ENCODE assay signal across 12 mouse cellular contexts in genomic region chr2:152359616-152360015, GRCm38 (mm10). TPM values are rescaled to one million over a fixed set of nuclear protein-coding genes. Genes with fewer than 3 reads are reported as not detected.
DNase-seq lines count a peak whose midpoint lies in the region; ATAC-seq lines count a peak whose summit lies in the region.
"Had no signal": no experiment of that assay in that cellular context is flagged by ENCODE, and none has a peak within 500 bp of the region (broad histone marks: within the 10 kb centered on the region; RNA-seq: fewer than 3 reads in every experiment).

No protein-coding gene starts in this region.

- H3K9me3 ChIP-seq in liver, embryonic 11.5 days (ENCODE audit: control insufficient read depth, low read length) = no peaks in the 10 kb centered on the region
- H3K9me3 ChIP-seq: embryonic facial prominence, embryonic 15.5 days; hindbrain, embryonic 15.5 days; neural tube, embryonic 12.5 days had no signal

- 48% methylated on average over 5 of the region's 5 CpGs for WGBS in liver, embryonic 11.5 days

- no peak overlapping the region for H3K4me3 ChIP-seq in liver, embryonic 11.5 days (ENCODE audit: low read depth, low read length)
- H3K4me3 ChIP-seq: embryonic facial prominence, embryonic 15.5 days; hindbrain, embryonic 15.5 days; neural tube, embryonic 12.5 days had no signal

- no peak overlapping the region for H3K9ac ChIP-seq in liver, embryonic 11.5 days (ENCODE audit: low read depth, low read length)
- H3K9ac ChIP-seq: embryonic facial prominence, embryonic 15.5 days; hindbrain, embryonic 15.5 days; neural tube, embryonic 12.5 days had no signal

- H3K27ac ChIP-seq in liver, embryonic 11.5 days (ENCODE audit: low read depth, low read length) = no peak overlapping the region
- H3K27ac ChIP-seq: embryonic facial prominence, embryonic 15.5 days; hindbrain, embryonic 15.5 days; neural tube, embryonic 12.5 days had no signal

- 0 out of 2 replicates have a peak, but pooled peaks have one; percentile 25 for ATAC-seq in liver, embryonic 11.5 days (replicated peaks; ENCODE audit: low FRiP score)

- peaks cover 4% of the 10 kb centered on the region for H3K4me1 ChIP-seq in liver, embryonic 11.5 days (replicated peaks; ENCODE audit: control insufficient read depth, insufficient read depth, low read length)
- H3K4me1 ChIP-seq: neural tube, embryonic 12.5 days had no signal

- H3K36me3 ChIP-seq in liver, embryonic 11.5 days (ENCODE audit: control insufficient read depth, insufficient read depth, low read length) = no peaks in the 10 kb centered on the region
- H3K36me3 ChIP-seq: embryonic facial prominence, embryonic 15.5 days; hindbrain, embryonic 15.5 days; neural tube, embryonic 12.5 days had no signal

- DNase-seq in thymus, postnatal 14 days = peak; percentile 32
- DNase-seq in thymus, postnatal 10 days (ENCODE audit: low spot score in 2 of 2) = no peak
- peak; percentile 26 for DNase-seq in induced T-regulatory cell, adult 2 months (ENCODE audit: low read depth)
- DNase-seq in liver, embryonic 11.5 days (ENCODE audit: low spot score) = no peak
- DNase-seq in cerebellum, postnatal 25 days = no peak
- DNase-seq in retina, embryonic 14.5 days (ENCODE audit: low spot score) = no peak
- no peak for DNase-seq in urinary bladder, postnatal 10 days (ENCODE audit: low spot score)
- DNase-seq: cerebellum, adult 18-20 months had no signal

- H3K27me3 ChIP-seq in liver, embryonic 11.5 days (replicated peaks; ENCODE audit: control insufficient read depth, insufficient read depth, low read length) = no peaks in the 10 kb centered on the region
- H3K27me3 ChIP-seq: embryonic facial prominence, embryonic 15.5 days; hindbrain, embryonic 15.5 days; neural tube, embryonic 12.5 days had no signal

- no peak overlapping the region for H3K4me2 ChIP-seq in liver, embryonic 11.5 days
- H3K4me2 ChIP-seq: embryonic facial prominence, embryonic 15.5 days; hindbrain, embryonic 15.5 days; lung, embryonic 14.5 days; neural tube, embryonic 12.5 days had no signal

RNA-seq across cellular contexts. Expression of gene Trib3, which starts 15.8 kb away (rescaled TPM):
- polyA plus RNA-seq in liver, embryonic 11.5 days (2014; fragmentation: Nextera tagmentation; extraction: Ambion mirVana) = 13.9 and 18.1 TPM in 2 replicates

RNA-seq across cellular contexts. Expression of gene Nrsn2, which starts 16.8 kb away (rescaled TPM):
- polyA plus RNA-seq in liver, embryonic 11.5 days (2014; fragmentation: Nextera tagmentation; extraction: Ambion mirVana) = 0.45 and 0.49 TPM in 2 replicates
- polyA plus RNA-seq: lung, embryonic 14.5 days had no signal

RNA-seq across cellular contexts. Expression of gene Rbck1, which starts 27.2 kb away (rescaled TPM):
- polyA plus RNA-seq in liver, embryonic 11.5 days (2014; fragmentation: Nextera tagmentation; extraction: Ambion mirVana) = 104 and 105 TPM in 2 replicates

RNA-seq across cellular contexts. Expression of gene Sox12, which starts 38.2 kb away (rescaled TPM):
- 8.5 and 9.8 TPM in 2 replicates for polyA plus RNA-seq in liver, embryonic 11.5 days (2014; fragmentation: Nextera tagmentation; extraction: Ambion mirVana)

RNA-seq across cellular contexts. Expression of gene Zcchc3, which starts 55.2 kb away (rescaled TPM):
- polyA plus RNA-seq in liver, embryonic 11.5 days (2014; fragmentation: Nextera tagmentation; extraction: Ambion mirVana) = 41.6 and 44.6 TPM in 2 replicates

Comparison
In these comparisons a context has a peak if more than half of its experiments do, and no peak if none do; other contexts are left out.
1. DNase-seq: peak in thymus, postnatal 14 days (single experiment) and induced T-regulatory cell, adult 2 months (single experiment); none in thymus, postnatal 10 days (0 of 2), liver, embryonic 11.5 days (single experiment), cerebellum, postnatal 25 days (0 of 2), retina, embryonic 14.5 days (single experiment) and urinary bladder, postnatal 10 days (single experiment).